Mouse (Mus musculus): Measurements from ENCODE around the gene Hmgcs1. TPM values are rescaled to one million over a fixed set of nuclear protein-coding genes. Genes with fewer than 3 reads are reported as not detected.

Gene Hmgcs1
- total and polyA plus RNA-seq, 3 experiments: 16.7 to 35.4 (median 34.9) TPM

GRCm38 (mm10) chr13:119678794-119679193 is 11.4 kb upstream of the Hmgcs1 start:
- DNase-seq: no peak
- H3K36me3 ChIP-seq (ENCODE audit: control insufficient read depth, insufficient read depth, low read length): no peaks in the 10 kb centered on the region
- intact Hi-C loops (cut with DNase I): no loop called here
- H3K9ac ChIP-seq (ENCODE audit: low read depth, low read length): no peak overlapping the region
- TF ChIP-seq POLR2A (IDR thresholded peaks at IDR 0.05; ENCODE audit: insufficient read depth, low read depth, low read length) (no peak), EP300 (IDR thresholded peaks at IDR 0.05; ENCODE audit: insufficient read depth, low read depth, low read length) (no peak), CTCF (IDR thresholded peaks at IDR 0.05) (no peak)
- H3K79me2 ChIP-seq (replicated peaks; ENCODE audit: control insufficient read depth, insufficient read depth, low read length): no peaks in the 10 kb centered on the region
- H3K27me3 ChIP-seq (ENCODE audit: control insufficient read depth, insufficient read depth, low read length): no peaks in the 10 kb centered on the region
- 82% methylated on average over 8 of the region's 8 CpGs for WGBS
- H3K4me3 ChIP-seq: no peak overlapping the region
- H3K27ac ChIP-seq: no peak overlapping the region
- no peaks in the 10 kb centered on the region for H3K4me1 ChIP-seq (ENCODE audit: control insufficient read depth, insufficient read depth, low read length)

DNA sequence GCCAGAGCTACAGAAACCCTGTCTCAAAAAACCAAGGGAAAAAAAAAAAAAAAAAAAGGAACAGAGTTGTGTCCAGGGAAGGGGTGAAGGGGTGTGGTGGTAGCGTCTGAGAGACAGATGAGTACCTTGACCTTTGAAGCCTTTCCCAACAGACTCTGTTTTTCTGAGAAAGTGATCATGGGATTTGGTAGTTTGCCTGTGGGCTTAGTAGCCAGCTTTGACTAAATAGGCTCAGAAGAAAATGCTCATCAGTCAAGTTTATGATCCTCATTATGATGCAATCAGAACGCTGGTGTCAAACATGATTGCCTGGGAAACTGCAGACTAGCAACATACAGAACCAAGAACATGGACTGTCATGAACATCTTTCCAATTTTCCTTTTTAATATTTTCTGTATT is 10.5 kb upstream of the Hmgcs1 start:
- no peak for TF ChIP-seq CTCF (IDR thresholded peaks at IDR 0.05)
- no peak for TF ChIP-seq EP300 (IDR thresholded peaks at IDR 0.05; ENCODE audit: insufficient read depth, low read depth, low read length)
- no peak for TF ChIP-seq POLR2A (IDR thresholded peaks at IDR 0.05; ENCODE audit: insufficient read depth, low read depth, low read length)
- Histone ChIP-seq H3K4me1 (ENCODE audit: control insufficient read depth, insufficient read depth, low read length) (no peaks in the 10 kb centered on the region), H3K79me2 (replicated peaks; ENCODE audit: control insufficient read depth, insufficient read depth, low read length) (no peaks in the 10 kb centered on the region), H3K9ac (ENCODE audit: low read depth, low read length) (no peak overlapping the region), H3K36me3 (ENCODE audit: control insufficient read depth, insufficient read depth, low read length) (no peaks in the 10 kb centered on the region), H3K27ac (no peak overlapping the region), H3K27me3 (ENCODE audit: control insufficient read depth, insufficient read depth, low read length) (no peaks in the 10 kb centered on the region), H3K4me3 (no peak overlapping the region)
- WGBS: 85% methylated on average over 2 of the region's 2 CpGs
- intact Hi-C loops (cut with DNase I): no loop called here
- no peak for DNase-seq

DNA sequence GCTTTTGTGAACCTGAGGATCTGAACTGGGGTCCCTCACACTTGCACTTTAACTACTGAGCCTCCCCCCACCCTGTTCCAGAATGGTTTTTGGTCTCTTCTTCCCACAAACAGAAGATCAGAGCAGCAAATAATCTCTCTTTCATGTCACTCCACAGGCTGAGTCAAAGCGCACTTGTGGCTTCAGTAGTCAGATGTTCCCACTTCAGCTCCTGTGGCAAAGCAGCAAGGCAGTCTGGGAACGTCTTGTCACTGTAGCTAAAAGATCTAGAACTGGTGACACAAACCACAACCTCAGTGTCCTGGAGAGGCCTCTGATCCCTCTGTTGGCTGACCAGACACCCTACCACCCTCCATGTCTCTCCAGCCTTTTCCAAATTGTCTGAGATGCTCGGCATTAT is 9.0 kb upstream of the Hmgcs1 start:
- 68% methylated on average over 3 of the region's 3 CpGs for WGBS
- no peaks in the 10 kb centered on the region for H3K79me2 ChIP-seq (replicated peaks; ENCODE audit: control insufficient read depth, insufficient read depth, low read length)
- intact Hi-C loops (cut with DNase I): no loop called here
- H3K4me1 ChIP-seq (ENCODE audit: control insufficient read depth, insufficient read depth, low read length): no peaks in the 10 kb centered on the region
- no peak overlapping the region for H3K27ac ChIP-seq
- no peak overlapping the region for H3K4me3 ChIP-seq
- DNase-seq: no peak
- H3K9ac ChIP-seq (ENCODE audit: low read depth, low read length): no peak overlapping the region
- no peaks in the 10 kb centered on the region for H3K27me3 ChIP-seq (ENCODE audit: control insufficient read depth, insufficient read depth, low read length)
- TF ChIP-seq EP300 (IDR thresholded peaks at IDR 0.05; ENCODE audit: insufficient read depth, low read depth, low read length) (no peak), POLR2A (IDR thresholded peaks at IDR 0.05; ENCODE audit: insufficient read depth, low read depth, low read length) (no peak), CTCF (IDR thresholded peaks at IDR 0.05) (no peak)
- H3K36me3 ChIP-seq (ENCODE audit: control insufficient read depth, insufficient read depth, low read length): no peaks in the 10 kb centered on the region

GRCm38 (mm10) chr13:119684416-119685177 is 5.6 kb upstream of the Hmgcs1 start:
- H3K27me3 ChIP-seq (ENCODE audit: control insufficient read depth, insufficient read depth, low read length): no peaks in the 10 kb centered on the region
- no peaks in the 10 kb centered on the region for H3K36me3 ChIP-seq (ENCODE audit: control insufficient read depth, insufficient read depth, low read length)
- intact Hi-C loops (cut with DNase I): no loop called here
- 78% methylated on average over 11 of the region's 11 CpGs for WGBS
- H3K4me3 ChIP-seq: no peak overlapping the region
- TF ChIP-seq EP300 (IDR thresholded peaks at IDR 0.05; ENCODE audit: insufficient read depth, low read depth, low read length): no peak
- no peak for TF ChIP-seq CTCF (IDR thresholded peaks at IDR 0.05)
- no peak for TF ChIP-seq POLR2A (IDR thresholded peaks at IDR 0.05; ENCODE audit: insufficient read depth, low read depth, low read length)
- H3K9ac ChIP-seq (ENCODE audit: low read depth, low read length): no peak overlapping the region
- no peak overlapping the region for H3K27ac ChIP-seq
- DNase-seq: no peak
- no peaks in the 10 kb centered on the region for H3K4me1 ChIP-seq (ENCODE audit: control insufficient read depth, insufficient read depth, low read length)
- H3K79me2 ChIP-seq (replicated peaks; ENCODE audit: control insufficient read depth, insufficient read depth, low read length): no peaks in the 10 kb centered on the region

DNA sequence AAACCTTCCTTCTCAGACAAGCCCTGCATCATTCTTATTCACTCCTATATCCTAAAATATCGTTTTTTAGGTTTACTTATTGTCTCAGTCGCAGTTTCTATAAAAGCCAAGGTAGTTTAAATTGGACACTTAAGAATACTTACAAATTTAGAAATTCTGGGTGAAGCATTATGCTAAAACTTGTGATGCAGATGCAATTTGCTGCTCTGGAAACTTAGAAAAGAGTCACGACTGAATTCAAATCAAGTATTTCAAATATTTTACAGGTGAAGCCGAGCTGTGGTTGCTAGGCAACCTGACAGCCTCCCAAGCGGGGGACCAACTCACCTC is 505 bp upstream of the Hmgcs1 start:
- H3K27ac ChIP-seq: peak overlapping the region; percentile 60
- H3K27me3 ChIP-seq (ENCODE audit: control insufficient read depth, insufficient read depth, low read length): no peaks in the 10 kb centered on the region
- 0 out of 2 replicates have a peak, but pooled peaks cover 2% of the 10 kb centered on the region for H3K79me2 ChIP-seq (replicated peaks; ENCODE audit: control insufficient read depth, insufficient read depth, low read length)
- H3K4me1 ChIP-seq (ENCODE audit: control insufficient read depth, insufficient read depth, low read length): peaks cover 2% of the 10 kb centered on the region
- intact Hi-C loops (cut with DNase I): loop anchor here (2.0 to 5.0 kb wide), 2 partner anchors 68 to 101 kb away; partner anchors contain the start of genes Nim1k and Zfp131
- TF ChIP-seq EP300 (IDR thresholded peaks at IDR 0.05; ENCODE audit: insufficient read depth, low read depth, low read length) (no peak), CTCF (IDR thresholded peaks at IDR 0.05) (no peak), POLR2A (IDR thresholded peaks at IDR 0.05; ENCODE audit: insufficient read depth, low read depth, low read length) (peak; percentile 27)
- H3K9ac ChIP-seq (ENCODE audit: low read depth, low read length): no peak overlapping the region
- H3K4me3 ChIP-seq: peak overlapping the region; percentile 51
- WGBS: 8% methylated on average over 5 of the region's 5 CpGs
- no peak for DNase-seq
- H3K36me3 ChIP-seq (ENCODE audit: control insufficient read depth, insufficient read depth, low read length): peaks cover 2% of the 10 kb centered on the region; the same call in 1 of the 2 replicates

Measured in heart, adult 2 months (tissue).